Mouse (Mus musculus) kidney, adult 18-20 months (tissue): Measurements from ENCODE around the gene Omt2a.
"Not testable (repeated sequence)": the region's sequence is repeated elsewhere in the genome, so short reads cannot be mapped to it uniquely, and the experiment has no call there.

Experiments
- DNase-seq: peaks from one replicate; pipeline ENCODE4 v3.0.0; 2021

Gene Omt2a

DNA sequence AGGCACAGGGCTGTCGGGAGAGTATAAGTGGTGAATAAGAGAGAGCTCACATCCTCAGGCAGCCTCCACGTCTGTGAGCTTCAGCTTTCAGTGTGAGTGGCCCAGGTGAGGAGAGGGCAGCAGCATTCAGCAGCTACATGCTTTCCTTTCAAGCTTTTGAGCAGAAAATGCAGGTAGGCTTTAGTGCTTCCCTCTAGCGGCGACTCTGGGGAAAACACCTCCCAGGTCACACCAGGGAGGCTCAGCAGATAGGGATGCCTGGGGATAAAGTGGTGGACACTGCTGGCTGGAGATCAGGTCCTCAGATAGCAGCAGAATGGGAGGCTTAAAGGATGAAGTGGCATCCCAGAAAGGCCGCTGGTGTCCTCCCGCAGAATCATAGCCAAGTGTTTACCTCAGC is 18.5 kb downstream of the Omt2a start:
- peak; percentile 60 for DNase-seq

DNA sequence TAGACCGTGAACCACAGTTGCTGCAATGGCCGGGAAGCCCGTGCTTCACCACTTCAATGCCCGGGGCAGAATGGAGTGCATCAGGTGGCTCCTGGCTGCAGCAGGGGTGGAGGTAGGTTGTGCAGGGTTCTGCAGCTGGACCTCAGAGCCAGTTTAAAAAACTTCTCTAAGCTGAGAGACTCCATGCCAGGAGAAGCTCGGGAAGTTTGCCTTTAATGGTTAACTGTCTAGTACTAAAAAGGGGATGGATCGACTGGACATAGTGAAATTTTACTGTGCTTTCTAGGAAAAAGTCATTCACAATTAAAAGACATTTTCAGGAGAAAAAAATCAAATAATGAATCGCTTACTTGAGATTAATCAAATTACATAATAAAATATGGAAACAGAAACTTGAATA is 19.8 kb downstream of the Omt2a start:
- DNase-seq: peak; percentile 8

DNA sequence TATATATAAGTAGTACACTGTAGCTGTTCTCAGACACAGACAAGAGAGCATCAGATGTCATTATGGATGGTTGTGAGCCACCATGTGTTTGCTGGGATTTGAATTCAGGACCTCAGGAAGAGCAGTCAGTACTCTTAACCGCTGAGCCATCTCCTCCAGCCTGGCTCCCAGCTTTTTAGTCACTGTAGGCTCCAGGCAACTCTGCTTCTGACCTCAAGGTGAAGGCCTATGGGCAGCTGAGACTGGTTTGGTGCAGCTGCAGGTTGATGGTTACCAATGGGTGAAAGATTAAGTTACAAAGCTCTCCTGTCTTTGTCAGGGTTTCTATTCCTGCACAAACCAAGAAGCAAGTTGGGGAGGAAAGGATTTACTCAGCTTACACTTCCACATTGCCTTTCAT is 20.9 kb downstream of the Omt2a start:
- DNase-seq: peak; percentile 11

DNA sequence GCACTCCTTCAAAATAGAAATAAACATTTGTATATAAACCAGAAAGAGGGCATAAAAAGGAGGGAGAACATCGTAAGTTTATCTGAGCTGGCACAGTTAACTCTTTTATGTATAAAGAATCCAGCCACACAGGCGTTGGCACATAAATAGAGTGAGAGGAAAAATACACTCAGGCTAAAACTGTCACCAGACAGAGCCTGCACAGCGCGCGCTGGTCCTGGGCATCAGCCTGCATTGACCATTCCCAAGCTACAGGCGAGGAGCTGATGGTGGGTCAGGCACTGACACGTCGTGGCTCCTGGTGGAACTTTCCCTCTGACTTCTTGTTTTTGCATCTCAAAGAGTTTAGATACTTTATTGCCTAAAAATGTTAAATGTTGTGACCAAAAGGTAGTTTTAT is 22.1 kb downstream of the Omt2a start:
- not testable (repeated sequence) for DNase-seq

DNA sequence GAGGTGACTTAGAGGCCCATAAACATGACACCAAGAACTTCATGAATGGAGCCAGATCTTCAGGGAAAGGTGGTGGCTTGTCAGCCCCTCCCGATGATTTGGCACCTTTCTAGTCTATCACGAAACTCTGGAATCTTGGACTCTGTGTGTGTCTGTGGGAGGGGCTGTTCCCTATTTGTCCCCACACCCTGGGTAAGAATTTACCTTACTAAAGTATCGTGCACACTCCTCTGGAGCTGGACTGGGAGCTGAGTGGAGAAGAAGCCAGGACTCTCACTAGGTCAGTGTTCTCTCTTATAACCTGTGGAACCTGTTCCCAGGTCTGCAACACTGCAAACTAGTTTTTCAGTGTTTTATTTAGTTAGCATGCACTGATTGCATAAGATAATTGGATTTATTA is 24.9 kb downstream of the Omt2a start, which contains the start of gene Gm10639:
Gm10639 (plus strand) TSS at position 201 of the 400 bp plus-strand sequence.
- not testable (repeated sequence) for DNase-seq

DNA sequence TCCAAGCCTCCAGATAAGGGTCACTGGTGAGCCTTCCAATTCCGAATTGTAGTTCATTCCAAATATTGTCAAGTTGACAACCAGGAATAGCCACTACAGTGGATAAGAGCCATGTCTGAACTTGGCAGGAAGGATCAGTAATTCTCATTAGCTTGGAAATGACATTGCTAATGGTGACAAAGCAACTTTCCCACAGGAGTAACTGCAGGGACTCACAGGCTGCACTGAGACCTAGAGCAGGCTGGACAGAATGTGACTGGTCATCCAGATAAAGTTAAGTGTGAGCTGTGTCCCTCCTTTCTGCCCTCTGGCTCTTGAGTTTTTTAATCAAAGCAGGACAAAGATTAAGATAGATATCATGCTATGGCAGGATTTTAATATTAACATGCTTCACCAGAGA is 25.5 kb downstream of the Omt2a start:
- DNase-seq: not testable (repeated sequence)

DNA sequence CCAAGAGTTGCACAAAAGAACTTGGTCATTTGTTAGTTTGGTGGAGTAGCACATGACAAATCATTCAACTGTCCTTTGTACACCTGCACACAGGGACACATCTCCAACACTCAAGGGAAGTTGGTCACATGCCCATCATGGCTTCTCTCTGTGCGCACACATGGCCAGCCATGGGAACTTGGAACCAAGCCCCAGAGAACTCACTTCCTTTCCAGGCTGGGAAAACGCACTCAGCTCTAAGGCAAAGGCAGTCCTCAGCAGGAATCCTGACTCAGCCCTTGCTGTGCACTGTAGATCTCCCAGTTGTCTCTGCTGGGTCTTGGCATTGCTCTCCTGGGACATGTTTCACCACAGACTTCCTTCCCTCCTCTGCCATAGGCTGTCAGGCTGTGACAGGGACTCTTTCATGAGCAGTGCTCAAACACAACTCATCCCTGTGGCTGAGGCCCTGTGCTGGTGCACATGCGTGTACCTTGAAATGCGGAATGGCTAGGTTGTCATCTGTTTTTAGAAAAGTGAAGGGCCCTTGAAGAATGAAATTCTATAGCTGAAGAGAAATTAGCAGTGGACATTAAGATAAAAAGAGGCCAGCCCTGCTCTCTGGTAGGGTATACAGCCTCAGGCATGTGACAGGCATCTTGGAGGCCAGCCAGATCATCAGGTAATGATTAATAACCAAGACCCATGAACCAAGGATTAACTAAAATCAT is 32.4 kb downstream of the Omt2a start:
- DNase-seq: peak; percentile 59

DNA sequence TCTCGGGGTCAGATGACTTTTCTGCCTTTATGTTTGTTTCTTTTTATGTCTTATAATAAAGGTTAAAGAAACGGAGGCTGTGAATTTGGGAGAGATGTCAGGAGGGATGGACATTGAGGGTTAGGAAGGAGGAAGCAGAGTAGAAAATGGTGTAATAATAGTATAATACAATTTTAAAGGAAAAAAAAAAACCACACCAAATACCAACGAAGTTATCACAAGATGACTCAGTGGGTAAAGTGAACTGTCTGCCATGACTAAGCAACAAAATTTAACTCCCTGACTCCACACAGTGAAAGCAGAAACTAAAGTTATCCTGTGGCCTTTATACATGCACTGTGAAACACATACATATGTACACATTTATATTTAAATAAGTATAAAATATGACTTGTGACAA is 43.7 kb downstream of the Omt2a start:
- not testable (repeated sequence) for DNase-seq
